Mouse (Mus musculus) liver, embryonic 14.5 days (tissue): ENCODE measurements at regions not wholly inside any gene's neighbourhood (a gene's known extent, or its start where the extent isn't known, plus 50 kb on each side); places are given as distances from the start of the nearest gene placed in this dataset.

Experiments
- ATAC-seq: fragments of 200-750 bp; cut with Nextera tagmentation; 2 replicates; pipeline ENCODE4 v1.8.0; 2017; ENCODE audit warnings: moderate number of reproducible peaks, mild to moderate bottlenecking, moderate library complexity; ENCODE audit not compliant: insufficient read depth
- DNase-seq, 3 experiments: peaks; one replicate each; pipeline ENCODE4 v3.0.0-alpha.2; 2012 to 2013; ENCODE audit warnings: low read depth in 3 of 3, low spot score in 3 of 3
- H3K27ac ChIP-seq: fragments of 300-500 bp; sonication (generic); 2 replicates; pipeline ENCODE4 v1.5.1; 2014; ENCODE audit warnings: moderate library complexity, mild to moderate bottlenecking, control low read depth, inconsistent platforms
- H3K27me3 ChIP-seq: fragments of 300-500 bp; sonication (generic); 2 replicates; pipeline ENCODE4 v1.6.1; 2014; ENCODE audit warnings: mild to moderate bottlenecking, low read length, moderate library complexity; ENCODE audit not compliant: control insufficient read depth, insufficient read depth
- H3K36me3 ChIP-seq: fragments of 300-500 bp; sonication (generic); replicated peaks from 2 replicates; pipeline ENCODE4 v1.6.1; 2014; ENCODE audit warnings: low read depth; ENCODE audit not compliant: control insufficient read depth, insufficient read depth
- H3K4me1 ChIP-seq, 2 experiments: fragments of 200-500 bp in 1 of 2; fragments of 300-500 bp in 1 of 2; sonication (generic) in 1 of 2; replicated peaks; 2 replicates each; pipeline ENCODE4 v1.6.1; 2012 to 2014; ENCODE audit warnings: antibody characterized with exemption in 1 of 2, inconsistent platforms in 1 of 2, low read length in 1 of 2; ENCODE audit not compliant: control insufficient read depth in 2 of 2, insufficient read depth in 2 of 2
- H3K4me2 ChIP-seq: fragments of 300-500 bp; sonication (generic); 2 replicates; pipeline ENCODE4 v1.6.1; 2014; ENCODE audit warnings: low read depth, mild to moderate bottlenecking, control low read depth, moderate library complexity
- H3K4me3 ChIP-seq, 2 experiments: fragments of 200-500 bp in 1 of 2; fragments of 300-500 bp in 1 of 2; sonication (generic) in 1 of 2; 2 replicates each; pipeline ENCODE4 v1.5.1; 2012 to 2014; ENCODE audit warnings: low read depth in 2 of 2, low read length in 2 of 2, mild to moderate bottlenecking in 2 of 2, control low read depth in 1 of 2, inconsistent platforms in 1 of 2, moderate library complexity in 1 of 2; ENCODE audit not compliant: insufficient read depth in 1 of 2
- H3K9ac ChIP-seq: fragments of 300-500 bp; sonication (generic); replicated peaks from 2 replicates; pipeline ENCODE4 v1.6.1; 2014; ENCODE audit warnings: mild to moderate bottlenecking, control low read depth, moderate library complexity
- H3K9me3 ChIP-seq: fragments of 300-500 bp; sonication (generic); 2 replicates; pipeline ENCODE4 v1.6.1; 2016; ENCODE audit warnings: low read length, mixed read lengths; ENCODE audit not compliant: control insufficient read depth
- CTCF ChIP-seq: IDR thresholded peaks from 2 replicates; pipeline ENCODE4 v1.5.1; 2016; ENCODE audit warnings: antibody characterized with exemption, low read depth, control low read depth
- EP300 ChIP-seq: IDR thresholded peaks from 2 replicates; pipeline ENCODE4 v1.6.1; 2016; ENCODE audit warnings: antibody characterized with exemption, low read depth
- WGBS: fragments of 180-500 bp; shearing (Covaris S2); extraction: QIAGEN DNeasy Blood & Tissue Kit; methylation state at CpG from one replicate; pipeline ENCODE4 v1.1.7; 2014; ENCODE audit not compliant: insufficient replicate concordance; 5-methylcytosine and 5-hydroxymethylcytosine counted together

- TF ChIP-seq EP300 (no peak), CTCF (no peak)
- Histone ChIP-seq H3K4me2 (no peak overlapping the region), H3K4me1 (no peaks in the 10 kb centered on the region), H3K4me3 (no peak overlapping the region), H3K9ac (no peak overlapping the region), H3K27ac (no peak overlapping the region), H3K36me3 (no peaks in the 10 kb centered on the region), H3K27me3 (no peaks in the 10 kb centered on the region), H3K9me3 (no peaks in the 10 kb centered on the region)
- ATAC-seq (no peak), DNase-seq (no peak)
- WGBS = 56% methylated on average over 2 of the region's 2 CpGs
Measured at GRCm38 (mm10) chr2:45270035-45270434, 152.8 kb upstream of the Zeb2 start.

DNA sequence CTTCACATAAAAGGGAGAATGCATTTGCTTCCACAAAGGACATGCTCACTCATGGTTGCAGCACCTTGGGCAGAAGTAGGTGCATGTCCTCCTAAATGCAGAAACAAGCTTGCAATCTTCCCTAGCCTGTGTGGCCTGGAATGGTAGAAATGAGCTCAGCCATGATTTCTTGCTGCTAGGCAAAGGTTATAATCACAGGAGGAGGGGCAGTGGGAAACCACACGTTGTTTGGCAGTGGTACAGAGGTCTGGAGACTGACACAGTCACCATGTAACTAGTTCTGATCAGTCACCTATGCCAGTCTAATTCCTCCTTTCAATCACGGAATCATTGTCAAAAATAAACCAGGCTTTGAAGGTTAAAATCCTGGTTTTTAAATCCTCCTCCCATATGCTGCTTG lies 148.6 kb upstream of the Zeb2 start:
- Histone ChIP-seq H3K36me3 (no peaks in the 10 kb centered on the region), H3K9ac (no peak overlapping the region), H3K4me1 (no peaks in the 10 kb centered on the region), H3K4me3 (no peak overlapping the region), H3K4me2 (no peak overlapping the region), H3K27ac (no peak overlapping the region), H3K27me3 (no peaks in the 10 kb centered on the region), H3K9me3 (no peaks in the 10 kb centered on the region)
- no peak for ATAC-seq
- TF ChIP-seq CTCF (no peak), EP300 (no peak)
- WGBS = 29% methylated on average over 2 of the region's 2 CpGs
- no peak for DNase-seq

DNA sequence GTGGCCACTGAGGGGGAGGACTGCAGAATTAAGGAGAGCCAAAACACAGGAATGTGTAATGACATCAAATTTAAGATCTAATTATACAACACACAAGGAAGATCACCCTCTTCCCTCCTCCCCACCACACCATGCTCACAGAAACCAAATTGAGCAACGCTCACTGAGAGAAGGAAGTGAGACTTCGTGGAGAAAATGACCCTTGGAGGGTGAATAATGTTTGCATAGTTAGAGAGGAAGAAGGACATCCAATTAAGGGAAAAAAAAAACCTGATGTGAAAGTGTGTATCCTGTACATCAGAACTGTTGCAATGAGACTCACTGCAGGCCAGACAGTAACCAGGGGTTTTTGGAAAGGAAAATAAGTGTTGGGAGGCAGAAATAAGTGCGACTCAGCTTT lies 144.8 kb upstream of the Zeb2 start:
- H3K4me1 ChIP-seq = no peaks in the 10 kb centered on the region
- no peak overlapping the region for H3K27ac ChIP-seq
- H3K9ac ChIP-seq = no peak overlapping the region
- H3K9me3 ChIP-seq = no peaks in the 10 kb centered on the region
- DNase-seq (peak in 1 of 3 experiments; percentile 6), ATAC-seq (no peak)
- TF ChIP-seq CTCF (no peak), EP300 (no peak)
- no peak overlapping the region for H3K4me3 ChIP-seq
- no peaks in the 10 kb centered on the region for H3K27me3 ChIP-seq
- no peaks in the 10 kb centered on the region for H3K36me3 ChIP-seq
- no peak overlapping the region for H3K4me2 ChIP-seq
- 48% methylated on average over 3 of the region's 3 CpGs for WGBS

GRCm38 (mm10) chr2:45258897-45259296 lies 141.7 kb upstream of the Zeb2 start:
- H3K27me3 ChIP-seq = no peaks in the 10 kb centered on the region
- no peak overlapping the region for H3K4me3 ChIP-seq
- H3K4me2 ChIP-seq = no peak overlapping the region
- H3K36me3 ChIP-seq = no peaks in the 10 kb centered on the region
- ATAC-seq = no peak
- TF ChIP-seq CTCF (no peak), EP300 (no peak)
- no peak for DNase-seq
- no peaks in the 10 kb centered on the region for H3K4me1 ChIP-seq
- 50% methylated on average over 3 of the region's 3 CpGs for WGBS
- no peak overlapping the region for H3K9ac ChIP-seq
- H3K27ac ChIP-seq = no peak overlapping the region
- no peaks in the 10 kb centered on the region for H3K9me3 ChIP-seq

DNA sequence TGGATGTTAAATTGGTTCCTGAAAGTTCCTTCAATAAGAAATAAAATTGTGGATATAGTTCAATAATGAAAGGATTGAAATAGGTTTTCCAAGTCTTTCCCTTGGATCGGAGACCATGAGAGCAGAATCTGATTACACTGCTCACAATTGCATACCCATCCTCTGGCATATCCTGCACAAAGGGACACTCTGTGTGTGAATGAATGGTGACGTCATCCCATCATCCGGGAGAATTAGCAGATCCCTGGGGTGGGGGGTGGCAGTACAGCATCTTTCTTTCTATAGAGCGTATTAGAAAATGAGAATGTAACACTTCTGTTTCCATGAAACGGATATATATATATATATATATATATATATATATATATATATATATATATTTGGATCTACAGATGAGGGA lies 139.2 kb upstream of the Zeb2 start:
- no peak overlapping the region for H3K4me3 ChIP-seq
- H3K4me1 ChIP-seq = no peaks in the 10 kb centered on the region
- H3K27me3 ChIP-seq = no peaks in the 10 kb centered on the region
- H3K9me3 ChIP-seq = no peaks in the 10 kb centered on the region
- DNase-seq (no peak), ATAC-seq (no peak)
- no peaks in the 10 kb centered on the region for H3K36me3 ChIP-seq
- 60% methylated on average over 5 of the region's 5 CpGs for WGBS
- H3K4me2 ChIP-seq = no peak overlapping the region
- no peak overlapping the region for H3K27ac ChIP-seq
- TF ChIP-seq EP300 (no peak), CTCF (no peak)
- H3K9ac ChIP-seq = no peak overlapping the region
